Mouse (Mus musculus): ENCODE results near the gene Thoc6.

Thoc6 gene

DNA sequence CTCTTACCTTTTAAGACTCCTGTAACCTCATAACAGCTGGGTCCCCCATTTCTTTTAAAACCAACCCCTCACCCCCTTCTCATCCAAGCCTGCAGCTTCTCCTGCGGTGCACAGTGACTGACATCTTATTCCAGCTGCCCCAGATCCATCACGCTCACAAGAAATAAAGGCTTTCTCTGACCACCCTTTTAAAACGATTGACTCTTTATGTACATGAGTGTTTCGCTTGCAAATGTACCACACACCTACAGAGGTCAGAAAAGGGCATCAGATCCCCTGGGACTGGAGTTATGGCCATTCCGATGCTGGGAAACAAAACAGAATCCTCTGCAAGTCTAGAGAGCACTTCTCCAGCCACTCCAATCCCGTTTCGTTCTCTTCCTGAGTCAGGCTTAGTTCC lies 45.9 kb downstream of the Thoc6 start:
- DNase-seq, result no peak

DNA sequence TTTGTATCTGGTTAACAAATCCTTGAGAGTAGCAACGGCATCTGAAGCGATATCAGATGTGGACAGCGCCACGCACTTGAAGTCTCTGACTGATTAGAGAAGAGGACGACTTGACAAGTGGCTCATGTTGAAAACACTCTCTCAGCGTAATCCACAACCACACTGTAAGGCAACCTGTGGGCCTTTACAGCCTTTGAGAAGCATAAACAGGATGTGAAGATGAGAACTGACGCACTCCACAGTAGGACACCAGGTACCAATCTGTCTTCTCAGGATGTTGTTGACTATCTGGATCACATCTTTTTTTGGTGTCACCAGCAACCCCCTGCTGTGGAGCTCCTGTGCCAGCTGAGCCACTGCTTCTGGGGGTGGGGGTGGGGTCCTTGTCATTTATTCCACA lies 53.3 kb downstream of the Thoc6 start:
- no peak for DNase-seq

All from lung, postnatal 4 days (tissue).